Mouse (Mus musculus) brown adipose tissue, adult 24 weeks (tissue): ENCODE data around the gene Plxna3. TPM values are rescaled to one million over a fixed set of nuclear protein-coding genes. Genes with fewer than 3 reads are reported as not detected.
"Not testable (repeated sequence)": the region's sequence is repeated elsewhere in the genome, so short reads cannot be mapped to it uniquely, and the experiment has no call there.

Source experiments
- H3K27ac ChIP-seq: fragments of 200-500 bp; replicated peaks from 2 replicates; pipeline ENCODE4 v1.5.1; 2012; ENCODE audit warnings: low read depth, mild to moderate bottlenecking, low read length
- H3K4me1 ChIP-seq: fragments of 200-500 bp; 2 replicates; pipeline ENCODE4 v1.6.1; 2012; ENCODE audit warnings: low read length, mixed read lengths; ENCODE audit not compliant: control insufficient read depth, insufficient read depth, insufficient read length
- H3K4me3 ChIP-seq: fragments of 200-500 bp; 2 replicates; pipeline ENCODE4 v1.5.1; 2012; ENCODE audit warnings: low read depth, mild to moderate bottlenecking, low read length, moderate library complexity; ENCODE audit not compliant: insufficient read depth
- polyA plus RNA-seq: library from polyadenylated mRNA; stranded (reverse); fragments of >200 nt; gene quantifications from 2 replicates; pipeline ENCODE4 v1.2.4, GENCODE M21; 2012; ENCODE audit not compliant: missing spikeins, insufficient read depth, insufficient read length

Gene Plxna3
- polyA plus RNA-seq, 1 experiment: 0.75 TPM

- H3K27ac ChIP-seq: no peak overlapping the region
- no peaks in the 10 kb centered on the region for H3K4me1 ChIP-seq
- no peak overlapping the region for H3K4me3 ChIP-seq
Measured at GRCm38 (mm10) chrX:74330166-74330930, 1.5 kb downstream of the Plxna3 start.

- H3K27ac ChIP-seq: peak overlapping the region; percentile 37; the same call in 1 of the 2 replicates
Measured at GRCm38 (mm10) chrX:74352645-74353466, 24.0 kb downstream of the Plxna3 start.

GRCm38 (mm10) chrX:74353467-74353770 lies 24.6 kb downstream of the Plxna3 start, which contains the start of gene Lage3:
TSS of gene Lage3 (minus strand) at chrX:74353618.
- Histone ChIP-seq H3K4me1 (no peaks in the 10 kb centered on the region), H3K4me3 (peak within 1 kb of the TSS; percentile 72), H3K27ac (peak within 1 kb of the TSS; percentile 37; the same call in 1 of the 2 replicates)

More at GRCm38 (mm10) chrX:74352645-74353466, 24.0 kb downstream of the Plxna3 start:
- Histone ChIP-seq H3K4me3 (peak overlapping the region; percentile 72), H3K4me1 (no peaks in the 10 kb centered on the region)

- not testable (repeated sequence) for H3K27ac ChIP-seq, H3K4me1 ChIP-seq, H3K4me3 ChIP-seq
Measured at GRCm38 (mm10) chrX:74357069-74357468, 28.2 kb downstream of the Plxna3 start.

GRCm38 (mm10) chrX:74359171-74359570 lies 30.3 kb downstream of the Plxna3 start:
- no peak overlapping the region for H3K4me3 ChIP-seq
- no peak overlapping the region for H3K27ac ChIP-seq
- no peaks in the 10 kb centered on the region for H3K4me1 ChIP-seq

- H3K27ac ChIP-seq: 0 out of 2 replicates have a peak overlapping the region, but pooled peaks have one; percentile 59
- H3K4me3 ChIP-seq: peak overlapping the region; percentile 79
- H3K4me1 ChIP-seq: no peaks in the 10 kb centered on the region; the same call in 1 of the 2 replicates
Measured at GRCm38 (mm10) chrX:74367512-74367911, 38.6 kb downstream of the Plxna3 start.

- Histone ChIP-seq H3K4me3 (peak overlapping the region; percentile 79), H3K27ac (peak overlapping the region; percentile 62), H3K4me1 (no peaks in the 10 kb centered on the region; the same call in 1 of the 2 replicates)
Measured at GRCm38 (mm10) chrX:74368209-74368909, 39.5 kb downstream of the Plxna3 start.

- H3K4me1 ChIP-seq: no peaks in the 10 kb centered on the region
- H3K27ac ChIP-seq: peak within 1 kb of the TSS; percentile 34; the same call in 1 of the 2 replicates
- peak within 1 kb of the TSS; percentile 92 for H3K4me3 ChIP-seq
Measured at GRCm38 (mm10) chrX:74372888-74373549, 44.2 kb downstream of the Plxna3 start, which contains the start of the genes Ubl4a and Slc10a3. TSS of gene Ubl4a (minus strand) at chrX:74373218. TSS of gene Slc10a3 (minus strand) at chrX:74373349.

GRCm38 (mm10) chrX:74384451-74384850 lies 55.6 kb downstream of the Plxna3 start:
- Histone ChIP-seq H3K4me1 (no peaks in the 10 kb centered on the region), H3K27ac (no peak overlapping the region), H3K4me3 (no peak overlapping the region)

GRCm38 (mm10) chrX:74388153-74388552 lies 59.3 kb downstream of the Plxna3 start:
- H3K27ac ChIP-seq: no peak overlapping the region
- H3K4me1 ChIP-seq: peaks cover 3% of the 10 kb centered on the region; the same call in 1 of the 2 replicates
- no peak overlapping the region for H3K4me3 ChIP-seq

- Histone ChIP-seq H3K4me1 (peaks cover 3% of the 10 kb centered on the region; the same call in 1 of the 2 replicates), H3K27ac (peak within 1 kb of the TSS; percentile 90), H3K4me3 (peak within 1 kb of the TSS; percentile 71)
Measured at GRCm38 (mm10) chrX:74392535-74393443, 63.9 kb downstream of the Plxna3 start, which contains the start of the genes Fam3a and Ikbkg. TSS of gene Fam3a (minus strand) at chrX:74393272. TSS of gene Ikbkg (plus strand) at chrX:74393290.
